Mouse (Mus musculus) forebrain, embryonic 16.5 days (tissue): ENCODE data around the gene Snd1. TPM values are rescaled to one million over a fixed set of nuclear protein-coding genes. Genes with fewer than 3 reads are reported as not detected.
A peak's percentile ranks its signal among the peaks of the same experiment; 100 is the strongest.

ENCODE experiments used
- ATAC-seq: fragments of 200-750 bp; cut with Nextera tagmentation; 2 replicates; pipeline ENCODE4 v1.8.0; 2017; ENCODE audit warnings: mild to moderate bottlenecking, moderate library complexity
- H3K27ac ChIP-seq: fragments of 300-500 bp; sonication (generic); 2 replicates; pipeline ENCODE4 v1.5.1; 2014; ENCODE audit warnings: low read length, control low read depth
- H3K27me3 ChIP-seq: fragments of 300-500 bp; sonication (generic); replicated peaks from 2 replicates; pipeline ENCODE4 v1.6.1; 2014; ENCODE audit warnings: low read length; ENCODE audit not compliant: control insufficient read depth, insufficient read depth
- H3K36me3 ChIP-seq: fragments of 300-500 bp; sonication (generic); 2 replicates; pipeline ENCODE4 v1.6.1; 2014; ENCODE audit not compliant: control insufficient read depth, insufficient read depth
- H3K4me1 ChIP-seq: fragments of 300-500 bp; sonication (generic); replicated peaks from 2 replicates; pipeline ENCODE4 v1.6.1; 2014; ENCODE audit warnings: low read length; ENCODE audit not compliant: control insufficient read depth, insufficient read depth
- H3K4me2 ChIP-seq: fragments of 300-500 bp; sonication (generic); 2 replicates; pipeline ENCODE4 v1.6.1; 2014; ENCODE audit warnings: mild to moderate bottlenecking, low read length, control low read depth
- H3K4me3 ChIP-seq: fragments of 300-500 bp; sonication (generic); replicated peaks from 2 replicates; pipeline ENCODE4 v1.5.1; 2014; ENCODE audit warnings: mild to moderate bottlenecking, low read length, control low read depth
- H3K9ac ChIP-seq: fragments of 300-500 bp; sonication (generic); replicated peaks from 2 replicates; pipeline ENCODE4 v1.6.1; 2014; ENCODE audit warnings: low read depth, low read length, control low read depth
- H3K9me3 ChIP-seq: fragments of 300-500 bp; sonication (generic); 2 replicates; pipeline ENCODE4 v1.6.1; 2016; ENCODE audit warnings: low read length; ENCODE audit not compliant: control insufficient read depth
- WGBS: fragments of 180-500 bp; shearing (Covaris S2); extraction: QIAGEN DNeasy Blood & Tissue Kit; methylation state at CpG from one replicate; pipeline ENCODE4 v1.1.7; 2014; 5-methylcytosine and 5-hydroxymethylcytosine counted together
- polyA plus RNA-seq: library from polyadenylated mRNA; unstranded; fragments of >200 nt; fragmentation: Nextera tagmentation; extraction: Ambion mirVana; gene quantifications from 2 replicates; pipeline ENCODE4 v1.2.1, GENCODE M21; 2015

Gene Snd1
- polyA plus RNA-seq, 1 experiment from 2014 or later: 81.0 TPM

- 63% methylated on average over 6 of the region's 6 CpGs for WGBS
- Histone ChIP-seq H3K27ac (no peak overlapping the region), H3K4me1 (peaks cover 6% of the 10 kb centered on the region), H3K36me3 (no peaks in the 10 kb centered on the region), H3K27me3 (no peaks in the 10 kb centered on the region), H3K4me3 (no peak overlapping the region), H3K4me2 (no peak overlapping the region), H3K9ac (no peak overlapping the region), H3K9me3 (no peaks in the 10 kb centered on the region)
- ATAC-seq: no peak
These were observed 312.2 kb downstream of the Snd1 start for GRCm38 (mm10) chr6:28787133-28787532.

GRCm38 (mm10) chr6:28789685-28790084 is 314.7 kb downstream of the Snd1 start:
- Histone ChIP-seq H3K9me3 (no peaks in the 10 kb centered on the region), H3K4me3 (no peak overlapping the region), H3K27ac (no peak overlapping the region), H3K36me3 (no peaks in the 10 kb centered on the region), H3K4me2 (no peak overlapping the region), H3K4me1 (no peaks in the 10 kb centered on the region), H3K9ac (no peak overlapping the region), H3K27me3 (no peaks in the 10 kb centered on the region)
- 54% methylated on average over 4 of the region's 4 CpGs for WGBS
- ATAC-seq: no peak

- H3K27ac ChIP-seq: no peak overlapping the region
- no peak for ATAC-seq
These were observed 316.2 kb downstream of the Snd1 start for GRCm38 (mm10) chr6:28791183-28791582.

GRCm38 (mm10) chr6:28791809-28792208 is 316.9 kb downstream of the Snd1 start:
- no peaks in the 10 kb centered on the region for H3K9me3 ChIP-seq
- H3K36me3 ChIP-seq: no peaks in the 10 kb centered on the region
- no peak overlapping the region for H3K4me3 ChIP-seq
- no peaks in the 10 kb centered on the region for H3K27me3 ChIP-seq
- no peak overlapping the region for H3K9ac ChIP-seq
- ATAC-seq: no peak
- H3K4me1 ChIP-seq: peaks cover 15% of the 10 kb centered on the region
- 94% methylated on average over 3 of the region's 3 CpGs for WGBS
- H3K4me2 ChIP-seq: no peak overlapping the region
- no peak overlapping the region for H3K27ac ChIP-seq

More at GRCm38 (mm10) chr6:28791183-28791582, 316.2 kb downstream of the Snd1 start:
- WGBS: 26% methylated on average over 3 of the region's 3 CpGs
- no peak overlapping the region for H3K4me2 ChIP-seq
- H3K4me1 ChIP-seq: peaks cover 12% of the 10 kb centered on the region
- no peak overlapping the region for H3K9ac ChIP-seq
- no peak overlapping the region for H3K4me3 ChIP-seq
- H3K27me3 ChIP-seq: no peaks in the 10 kb centered on the region
- H3K9me3 ChIP-seq: no peaks in the 10 kb centered on the region
- no peaks in the 10 kb centered on the region for H3K36me3 ChIP-seq

- H3K4me2 ChIP-seq: no peak overlapping the region; the same call in 1 of the 2 replicates
- H3K9ac ChIP-seq: peak overlapping the region; percentile 40; the same call in 1 of the 2 replicates
These were observed 320.4 kb downstream of the Snd1 start for GRCm38 (mm10) chr6:28795380-28795779.

GRCm38 (mm10) chr6:28795792-28796515 is 321.0 kb downstream of the Snd1 start:
- Histone ChIP-seq H3K4me1 (peaks cover 16% of the 10 kb centered on the region), H3K36me3 (no peaks in the 10 kb centered on the region), H3K27ac (no peak overlapping the region), H3K9ac (peak overlapping the region; percentile 40; the same call in 1 of the 2 replicates), H3K9me3 (no peaks in the 10 kb centered on the region), H3K27me3 (no peaks in the 10 kb centered on the region), H3K4me2 (no peak overlapping the region; the same call in 1 of the 2 replicates), H3K4me3 (no peak overlapping the region)
- WGBS: 72% methylated on average over 16 of the region's 16 CpGs
- peak; percentile 35 for ATAC-seq

More at GRCm38 (mm10) chr6:28795380-28795779, 320.4 kb downstream of the Snd1 start:
- peak; percentile 73 for ATAC-seq
- H3K4me1 ChIP-seq: peaks cover 15% of the 10 kb centered on the region
- H3K4me3 ChIP-seq: no peak overlapping the region
- H3K36me3 ChIP-seq: no peaks in the 10 kb centered on the region
- peak overlapping the region; percentile 25; the same call in 1 of the 2 replicates for H3K27ac ChIP-seq
- no peaks in the 10 kb centered on the region for H3K27me3 ChIP-seq
- WGBS: 6% methylated on average over 9 of the region's 9 CpGs
- no peaks in the 10 kb centered on the region for H3K9me3 ChIP-seq

GRCm38 (mm10) chr6:28799818-28800217 is 324.9 kb downstream of the Snd1 start:
- Histone ChIP-seq H3K27me3 (no peaks in the 10 kb centered on the region), H3K9ac (no peak overlapping the region), H3K4me2 (no peak overlapping the region), H3K4me1 (peaks cover 19% of the 10 kb centered on the region), H3K9me3 (no peaks in the 10 kb centered on the region), H3K27ac (no peak overlapping the region), H3K36me3 (no peaks in the 10 kb centered on the region), H3K4me3 (no peak overlapping the region)
- 98% methylated on average over 2 of the region's 2 CpGs for WGBS
- ATAC-seq: no peak

GRCm38 (mm10) chr6:28800976-28801375 is 326.0 kb downstream of the Snd1 start:
- Histone ChIP-seq H3K4me2 (no peak overlapping the region), H3K4me3 (no peak overlapping the region), H3K9ac (no peak overlapping the region), H3K27ac (no peak overlapping the region), H3K9me3 (no peaks in the 10 kb centered on the region), H3K36me3 (no peaks in the 10 kb centered on the region), H3K27me3 (no peaks in the 10 kb centered on the region), H3K4me1 (peaks cover 9% of the 10 kb centered on the region)
- WGBS: 77% methylated on average over 3 of the region's 3 CpGs
- ATAC-seq: peak; percentile 91

GRCm38 (mm10) chr6:28803678-28804279 is 328.8 kb downstream of the Snd1 start:
- Histone ChIP-seq H3K9me3 (no peaks in the 10 kb centered on the region), H3K4me2 (no peak overlapping the region), H3K4me1 (peaks cover 4% of the 10 kb centered on the region; the same call in 1 of the 2 replicates), H3K36me3 (no peaks in the 10 kb centered on the region), H3K4me3 (no peak overlapping the region), H3K27ac (no peak overlapping the region), H3K9ac (no peak overlapping the region), H3K27me3 (no peaks in the 10 kb centered on the region)
- WGBS: 90% methylated on average over 6 of the region's 6 CpGs
- no peak for ATAC-seq
